Mouse (Mus musculus) urinary bladder, postnatal 10 days (tissue): ENCODE measurements around the gene Gm17324.

Source experiments
- DNase-seq: peaks from one replicate; pipeline ENCODE4 v3.0.0; 2022; ENCODE audit warnings: low spot score

Gene Gm17324

GRCm38 (mm10) chr9:78463337-78463736, 14.8 kb upstream of the Gm17324 start:
- no peak for DNase-seq

- DNase-seq: no peak
Measured at GRCm38 (mm10) chr9:78457026-78457425, 8.4 kb upstream of the Gm17324 start.

- DNase-seq: no peak
Measured at GRCm38 (mm10) chr9:78451382-78451781, 2.8 kb upstream of the Gm17324 start.

GRCm38 (mm10) chr9:78450404-78450803, 1.8 kb upstream of the Gm17324 start:
- no peak for DNase-seq

- DNase-seq: no peak
Measured at GRCm38 (mm10) chr9:78447606-78447972, 997 bp downstream of the Gm17324 start.

- DNase-seq: no peak
Measured at GRCm38 (mm10) chr9:78442579-78443392, 5.8 kb downstream of the Gm17324 start, which contains the start of gene Cgas. TSS of gene Cgas (minus strand) at chr9:78443237.

- DNase-seq: no peak
Measured at GRCm38 (mm10) chr9:78442237-78442578, 6.4 kb downstream of the Gm17324 start.

GRCm38 (mm10) chr9:78439426-78439825, 9.2 kb downstream of the Gm17324 start:
- no peak for DNase-seq

GRCm38 (mm10) chr9:78432471-78432870, 16.1 kb downstream of the Gm17324 start:
- DNase-seq: no peak

GRCm38 (mm10) chr9:78430486-78430885, 18.1 kb downstream of the Gm17324 start:
- no peak for DNase-seq

- DNase-seq: no peak
Measured at GRCm38 (mm10) chr9:78429551-78429950, 19.0 kb downstream of the Gm17324 start.

- no peak for DNase-seq
Measured at GRCm38 (mm10) chr9:78428870-78429432, 19.6 kb downstream of the Gm17324 start.

- no peak for DNase-seq
Measured at GRCm38 (mm10) chr9:78428185-78428584, 20.4 kb downstream of the Gm17324 start.

- no peak for DNase-seq
Measured at GRCm38 (mm10) chr9:78427362-78427781, 21.2 kb downstream of the Gm17324 start.

- no peak for DNase-seq
Measured at GRCm38 (mm10) chr9:78401596-78401995, 47.0 kb downstream of the Gm17324 start.

GRCm38 (mm10) chr9:78400570-78400969, 48.0 kb downstream of the Gm17324 start:
- no peak for DNase-seq
